Mouse (Mus musculus) colon, adult 2 months (tissue): ENCODE measurements around the gene Spag16. TPM values are rescaled to one million over a fixed set of nuclear protein-coding genes. Genes with fewer than 3 reads are reported as not detected.

Source experiments
- polyA plus RNA-seq: library from polyadenylated mRNA; depleted of rRNA; stranded (reverse); fragments of >200 nt; gene quantifications from 2 replicates; pipeline ENCODE4 v1.2.3, GENCODE M21; 2012; rRNA removed

Spag16 gene
- not detected in 2 replicates for polyA plus RNA-seq

DNA sequence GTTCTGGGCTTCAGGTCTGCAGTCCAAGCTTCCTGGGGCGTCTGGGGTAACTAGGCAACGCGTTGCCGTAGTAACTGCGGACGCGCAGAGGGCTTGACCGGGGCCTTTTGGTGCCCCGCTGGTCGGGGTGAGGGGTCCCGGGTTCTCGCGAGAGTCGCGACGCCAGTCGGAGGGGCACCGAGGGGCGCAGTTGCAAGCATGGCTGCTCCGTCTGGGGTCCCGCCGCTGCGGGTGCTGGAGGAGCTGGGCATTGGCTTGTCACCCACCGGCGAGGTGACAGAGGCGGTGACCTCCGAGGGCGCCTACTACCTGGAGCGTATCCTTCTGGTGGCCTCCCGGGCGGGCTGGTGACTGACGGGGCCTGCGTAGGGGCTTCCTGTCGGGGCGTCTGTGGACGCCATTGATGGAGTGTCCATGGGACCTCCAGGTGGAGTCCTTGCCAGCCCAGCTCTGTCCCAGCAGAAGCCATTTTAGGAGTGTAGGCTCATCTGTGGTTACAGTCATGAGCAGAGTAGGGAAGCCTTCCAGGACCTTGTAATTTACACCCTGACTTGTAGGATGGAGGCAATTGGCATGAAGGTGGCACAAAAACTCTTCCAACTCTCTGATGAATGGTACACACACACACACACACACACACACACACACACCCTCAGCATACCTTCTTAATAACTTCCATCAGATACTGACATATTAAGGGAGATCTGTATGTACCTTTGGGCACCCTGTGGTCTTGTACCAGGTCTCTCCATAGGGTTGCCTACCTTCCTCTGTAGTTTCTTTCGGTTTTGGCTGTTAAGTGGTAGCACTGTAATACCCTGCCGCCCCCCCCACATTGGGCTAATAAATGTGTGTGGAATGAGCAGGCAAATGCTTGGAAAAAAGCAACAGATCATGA lies at the start of gene Spag16:
TSS of gene Spag16 (plus strand) at position 165 of the 898 bp plus-strand sequence.

DNA sequence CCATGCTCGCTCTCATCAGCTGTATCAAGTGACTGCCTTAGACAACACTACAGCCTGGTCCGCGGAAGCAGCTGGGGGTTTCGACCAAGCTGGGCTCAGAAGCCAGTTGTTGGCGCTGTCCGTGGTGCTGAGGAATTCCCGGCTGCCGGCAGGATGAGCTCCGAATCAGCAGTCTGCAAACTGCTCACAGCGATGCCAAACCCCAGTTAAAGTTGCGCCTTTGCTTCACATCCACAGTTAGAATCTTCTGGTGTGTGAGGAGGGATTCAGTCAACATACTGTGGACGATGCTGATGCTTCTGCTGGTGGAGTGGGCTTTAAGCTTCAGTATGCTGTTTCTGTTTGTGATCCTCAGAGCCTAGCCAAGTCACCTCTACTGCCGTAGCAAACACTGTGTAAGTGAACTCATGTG lies 898.9 kb downstream of the Spag16 start, which contains the start of gene Vwc2l:
TSS of gene Vwc2l (plus strand) at position 61 of the 412 bp plus-strand sequence.

Other genes with a start within 250 kb of the Spag16 start
- gene Ikzf2, start 139.7 kb upstream of the Spag16 start, polyA plus RNA-seq, result 0.67 and 0.87 TPM in 2 replicates